Mouse (Mus musculus) spleen, postnatal 36 days (tissue): ENCODE measurements around the gene F11r.

Source experiments
- DNase-seq, 2 experiments: peaks; one replicate each; pipeline ENCODE4 v3.0.0; 2022; ENCODE audit warnings: low spot score in 2 of 2, mixed read lengths in 1 of 2

The F11r gene

GRCm38 (mm10) chr1:171437264-171438013 lies at the start of gene F11r:
F11r (plus strand) TSS chr1:171437535.
- peak; percentile 73 to 80 for DNase-seq

DNA sequence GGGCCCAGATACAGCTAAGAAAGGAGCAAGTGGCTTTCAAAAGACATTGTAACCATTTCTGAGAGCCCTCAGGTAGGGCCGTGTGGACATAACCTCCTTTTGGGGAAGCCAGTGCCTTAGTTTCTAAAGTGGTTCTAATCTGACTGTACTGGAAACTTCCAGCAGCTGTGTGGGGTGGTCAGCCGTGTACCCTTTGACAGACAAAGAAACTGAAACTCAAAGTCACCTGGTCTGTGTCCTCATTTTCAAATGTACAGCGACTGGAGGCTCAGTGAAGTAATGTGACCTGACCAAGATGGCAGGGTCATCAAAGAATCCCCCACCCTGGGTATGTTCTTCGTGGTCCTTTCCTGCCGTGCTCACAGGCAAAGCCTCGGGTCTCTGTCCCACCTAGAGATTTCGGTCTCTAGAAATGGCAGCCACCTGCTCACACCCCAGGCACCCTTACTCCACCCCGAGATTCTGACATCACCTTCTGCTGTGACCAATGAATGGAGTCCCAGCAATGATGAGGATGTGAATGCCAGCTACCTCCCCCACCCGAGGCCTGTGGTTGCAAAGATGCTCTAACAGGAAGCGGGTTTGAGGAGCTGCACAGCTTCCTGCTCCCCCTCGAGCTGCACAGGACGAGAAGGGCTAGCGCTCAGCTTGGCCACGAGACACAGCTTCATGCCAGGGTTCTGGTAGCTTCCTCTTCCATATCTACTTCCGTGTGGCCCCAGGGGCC lies 48.8 kb upstream of the F11r start, which contains the start of gene Arhgap30:
Gene Arhgap30 (plus strand): TSS at position 579 of the 727 bp plus-strand sequence.
- peak; percentile 96 to 97 for DNase-seq

GRCm38 (mm10) chr1:171390101-171390500 lies 47.2 kb upstream of the F11r start:
- peak; percentile 91 to 92 for DNase-seq

DNA sequence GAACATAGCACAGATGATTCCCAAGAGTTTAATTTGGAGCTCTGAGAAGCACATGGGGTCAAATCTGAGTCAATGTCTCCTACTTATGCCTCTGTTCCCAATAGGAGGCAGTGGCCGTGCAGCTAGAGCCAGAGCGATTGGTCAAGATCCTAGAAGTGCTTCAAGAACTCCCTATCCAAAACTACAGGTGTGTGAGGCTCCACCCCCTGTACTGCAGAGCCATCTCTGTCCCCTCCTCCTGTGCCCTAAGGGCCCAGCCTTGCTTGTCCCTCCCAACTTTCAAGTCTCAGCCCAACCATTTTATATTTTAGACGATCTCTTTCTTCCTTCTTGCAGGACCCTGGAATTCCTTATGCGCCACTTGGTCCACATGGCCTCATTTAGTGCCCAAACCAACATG lies 35.5 kb upstream of the F11r start:
- no peak for DNase-seq

DNA sequence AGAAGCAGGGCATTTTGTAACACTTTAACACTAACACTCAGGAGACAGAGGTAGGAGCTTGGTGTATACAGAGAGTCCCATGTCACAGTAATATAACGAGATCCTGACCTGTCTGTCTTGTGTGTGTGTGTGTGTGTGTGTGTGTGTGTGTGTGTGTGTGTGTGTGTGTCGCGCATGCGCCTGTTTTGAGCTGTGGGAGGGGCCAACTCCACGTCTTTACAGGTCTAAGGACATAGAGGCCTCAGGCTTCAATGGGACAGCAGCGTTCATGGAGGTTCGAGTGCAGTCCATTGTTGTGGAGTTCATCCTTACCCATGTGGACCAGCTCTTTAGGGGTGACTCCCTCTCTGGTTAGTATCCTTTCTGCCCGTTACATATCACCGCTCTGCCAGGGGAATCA lies 34.3 kb upstream of the F11r start:
- DNase-seq, result no peak

DNA sequence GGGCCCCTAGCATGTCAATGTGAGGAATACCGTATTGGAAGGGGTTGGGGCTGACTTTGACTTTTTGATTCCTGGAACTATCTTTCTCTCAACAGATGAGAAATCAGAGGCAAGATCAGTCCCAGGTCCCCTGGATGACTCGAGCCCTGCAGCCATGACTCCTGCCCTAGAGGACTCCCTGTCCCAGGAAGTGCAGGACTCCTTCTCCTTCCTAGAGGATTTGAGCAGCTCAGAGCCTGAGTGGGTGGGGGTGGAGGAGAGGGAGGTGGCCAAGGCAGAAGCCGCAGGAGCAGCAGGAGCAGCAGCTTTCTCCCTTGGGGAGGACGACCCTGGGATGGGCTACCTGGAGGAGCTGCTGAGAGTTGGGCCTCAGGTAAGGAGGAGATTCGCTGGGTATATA lies 30.1 kb upstream of the F11r start:
- DNase-seq, result no peak

DNA sequence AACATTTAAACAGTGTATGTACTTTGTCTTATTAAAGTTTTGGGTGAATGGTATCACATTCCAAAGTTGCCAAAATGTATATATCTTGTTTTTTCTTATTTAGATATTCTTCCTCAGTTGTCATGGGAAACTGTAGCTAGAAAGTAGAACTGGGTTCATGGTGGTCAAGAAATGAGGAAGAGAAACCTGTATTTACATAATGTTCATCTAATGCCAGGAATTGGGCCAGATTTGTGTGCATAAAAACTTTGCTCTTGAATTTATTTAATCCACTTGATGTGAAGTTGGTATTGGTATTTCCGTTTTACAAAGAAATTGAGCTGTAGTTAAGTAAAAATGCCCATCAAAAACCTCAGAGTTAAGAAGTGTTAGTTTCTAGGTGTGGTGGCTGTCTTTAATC lies 27.1 kb upstream of the F11r start:
- peak in 1 of 2 experiments; percentile 55 for DNase-seq

DNA sequence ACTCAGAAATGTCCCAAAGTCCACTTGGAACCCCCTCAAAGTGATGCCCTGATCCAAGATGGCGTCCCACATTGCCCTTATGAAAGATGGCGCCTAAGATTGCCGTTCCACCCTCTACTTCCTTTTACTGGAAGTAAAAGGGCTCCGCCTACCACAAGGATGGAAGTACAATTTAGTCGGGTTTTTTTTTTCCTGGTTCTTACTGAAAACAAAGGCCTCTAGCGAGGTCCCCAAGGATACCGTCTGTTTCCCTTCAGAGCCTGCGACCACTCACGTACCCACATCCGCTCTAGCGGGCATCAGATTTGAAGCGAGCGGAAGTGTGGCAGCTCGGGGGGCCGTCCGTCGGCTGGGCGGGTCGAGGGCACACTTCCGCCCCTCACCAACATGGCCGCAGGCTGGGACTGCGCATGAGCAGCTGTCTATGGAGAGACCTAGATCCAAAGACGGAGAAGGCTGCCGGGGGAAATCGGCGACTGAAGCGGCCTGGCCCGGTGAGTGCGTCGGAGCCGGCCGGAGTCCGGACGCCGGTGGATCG lies 26.3 kb upstream of the F11r start, which contains the start of gene Usf1:
Gene Usf1 (plus strand): TSS at position 367 of the 538 bp plus-strand sequence.
- DNase-seq, result peak; percentile 94 to 95

DNA sequence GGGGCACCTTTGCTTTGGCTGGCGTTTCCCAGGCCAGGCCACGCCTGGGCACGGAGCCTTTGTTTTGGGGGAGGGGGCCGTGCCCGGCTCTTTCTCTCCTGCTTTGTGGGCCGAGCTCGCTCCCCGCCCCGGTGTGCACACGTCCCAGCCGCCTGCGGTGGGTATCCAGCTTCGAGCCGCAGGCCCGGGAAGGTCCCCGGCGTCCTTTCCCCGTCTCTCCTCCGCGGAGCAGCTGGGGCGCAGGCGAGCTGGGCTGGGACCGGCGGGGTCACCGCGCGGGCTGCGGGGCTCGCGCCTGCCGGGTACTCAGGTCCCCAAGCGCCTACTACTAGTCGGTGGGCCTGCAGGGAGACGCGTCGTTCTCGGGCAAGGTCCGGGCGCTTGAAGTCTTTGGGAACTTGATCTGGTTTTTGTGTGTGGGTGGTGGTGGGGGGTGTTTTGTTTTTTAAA lies 25.8 kb upstream of the F11r start:
- no peak for DNase-seq

DNA sequence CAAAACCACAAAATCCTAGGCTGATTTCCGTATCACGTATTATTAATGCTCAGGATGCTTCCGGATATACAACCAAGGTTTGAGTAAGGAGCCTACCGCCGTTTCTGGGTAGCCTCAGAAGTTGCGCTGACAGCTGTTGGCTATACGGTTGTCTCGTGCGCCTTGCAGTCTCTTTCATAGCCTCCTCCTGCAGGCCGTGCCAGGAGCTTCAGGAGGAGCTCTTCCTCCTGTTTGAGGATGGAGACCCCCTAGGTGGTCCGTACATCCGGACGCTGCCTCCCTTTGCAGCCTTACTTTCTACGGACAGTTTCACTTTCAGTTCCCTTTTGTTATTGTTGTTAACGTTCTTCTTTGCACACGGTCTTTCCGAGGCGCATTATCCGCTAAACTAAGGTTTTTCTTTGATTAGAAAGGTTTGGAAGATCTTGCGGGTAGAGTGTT lies 25.3 kb upstream of the F11r start:
- peak; percentile 59 to 63 for DNase-seq

- peak in 1 of 2 experiments; percentile 22 for DNase-seq
Observed at GRCm38 (mm10) chr1:171412446-171412845, 24.9 kb upstream of the F11r start.

DNA sequence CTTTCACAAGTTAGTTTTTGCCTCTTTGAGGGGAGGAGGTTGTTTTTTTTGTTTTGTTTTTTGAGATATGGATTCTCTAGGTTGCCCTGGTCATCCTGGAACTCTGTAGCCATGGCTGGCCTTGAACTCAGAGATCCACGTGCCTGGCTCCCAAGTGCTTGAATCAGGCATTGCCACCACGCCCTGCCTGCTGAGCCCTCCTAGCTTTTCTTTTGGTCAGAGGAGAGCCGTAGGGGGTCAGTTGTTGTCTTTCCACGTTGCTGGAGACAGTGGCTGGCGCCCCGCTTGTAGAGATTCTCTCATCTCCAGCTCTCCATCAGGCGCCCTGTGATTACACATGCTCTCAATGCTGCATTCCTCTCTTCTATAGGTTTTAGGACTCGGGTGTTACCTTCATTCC lies 23.7 kb upstream of the F11r start:
- DNase-seq, result no peak

- no peak for DNase-seq
Observed at GRCm38 (mm10) chr1:171418660-171419059, 18.7 kb upstream of the F11r start, which contains the start of gene Tstd1. Tstd1 (plus strand) TSS chr1:171418872.

DNA sequence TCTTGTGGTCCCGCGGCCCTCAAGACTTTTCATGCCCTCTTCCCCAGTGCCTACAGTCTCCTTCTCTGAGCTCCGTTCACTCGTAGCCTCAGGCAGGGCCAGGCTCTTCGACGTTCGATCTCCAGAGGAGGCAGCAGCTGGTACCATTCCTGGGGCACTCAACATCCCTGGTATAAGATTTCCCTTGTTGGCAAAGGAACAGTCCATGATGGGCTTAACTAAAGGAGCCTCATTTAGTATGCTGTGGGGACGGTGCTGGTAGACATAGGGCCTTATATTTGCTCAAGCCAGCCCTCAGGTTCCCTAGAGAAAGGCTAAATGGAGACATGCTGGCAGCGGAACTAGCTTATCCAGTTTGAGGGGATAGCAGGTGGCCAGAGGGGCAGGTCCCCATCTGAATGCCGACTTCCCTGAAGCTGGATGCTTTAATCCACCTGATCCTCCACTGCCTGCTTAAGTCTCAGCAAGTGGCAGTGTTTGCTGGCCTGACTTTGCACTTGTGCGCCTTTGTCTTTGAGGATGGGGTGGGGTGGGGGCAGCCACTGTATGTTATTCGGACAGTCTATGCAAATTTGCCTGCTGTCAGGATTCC lies 17.9 kb upstream of the F11r start:
- no peak for DNase-seq

- no peak for DNase-seq
Observed at GRCm38 (mm10) chr1:171419905-171420304, 17.4 kb upstream of the F11r start.

DNA sequence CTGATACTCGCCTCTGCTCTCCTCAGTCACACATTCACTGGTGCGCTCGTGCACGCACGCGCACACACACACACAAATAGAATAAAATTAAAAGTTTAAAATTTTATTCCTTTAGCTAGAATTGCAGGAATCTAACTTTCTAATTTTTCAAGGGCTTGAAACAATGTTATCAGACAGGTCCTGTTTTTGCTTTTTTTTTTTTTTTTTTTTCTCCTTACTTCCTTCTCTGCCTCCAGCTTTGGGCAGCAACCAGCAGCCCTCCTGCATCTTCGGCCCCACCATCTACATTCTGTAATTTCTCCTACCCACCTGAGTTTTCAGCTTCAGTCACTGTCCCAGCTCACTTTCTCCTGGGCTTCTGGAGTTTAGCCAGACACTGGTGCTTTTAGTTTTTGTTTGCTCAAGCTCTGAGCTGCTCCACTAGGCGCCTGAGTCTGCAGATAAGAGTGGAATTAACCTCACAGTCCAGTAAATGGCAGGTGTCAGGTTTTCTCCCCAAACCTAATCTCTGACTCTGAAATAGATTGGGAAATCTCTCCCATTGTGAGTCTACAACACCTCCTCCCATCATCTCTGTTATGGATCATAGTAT lies 14.7 kb upstream of the F11r start:
- DNase-seq, result no peak

- no peak for DNase-seq
Observed at GRCm38 (mm10) chr1:171424638-171425037, 12.7 kb upstream of the F11r start.

- no peak for DNase-seq
Observed at GRCm38 (mm10) chr1:171425126-171425525, 12.2 kb upstream of the F11r start.

- DNase-seq, result no peak
Observed at GRCm38 (mm10) chr1:171432158-171432557, 5.2 kb upstream of the F11r start.

GRCm38 (mm10) chr1:171435288-171435814 lies 2.0 kb upstream of the F11r start:
- DNase-seq, result no peak

DNA sequence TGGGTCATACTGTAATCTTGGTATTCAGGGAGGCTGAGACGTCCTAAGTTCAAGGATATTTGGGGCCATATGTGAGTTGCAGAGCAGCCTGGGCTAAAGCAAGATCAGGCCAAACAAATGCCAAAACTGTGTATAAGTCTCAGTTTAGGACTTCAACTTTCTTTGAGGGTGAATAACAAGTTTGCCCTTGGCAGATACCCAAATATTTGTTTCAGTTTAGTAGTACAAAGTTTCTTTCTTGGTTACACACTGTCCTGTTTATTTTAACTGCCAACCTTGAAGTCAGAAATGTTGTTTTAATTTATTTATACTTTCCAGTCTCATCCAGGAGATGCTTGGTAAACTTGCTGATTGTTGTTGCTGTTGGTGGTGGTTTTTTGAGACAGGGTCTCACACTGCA lies 1.4 kb upstream of the F11r start:
- DNase-seq, result no peak
